Mouse (Mus musculus) bone marrow macrophage, adult 2 months (primary cell): Measurements from ENCODE around the gene Dbil5. TPM values are rescaled to one million over a fixed set of nuclear protein-coding genes. Genes with fewer than 3 reads are reported as not detected.

Source experiments
- H3K27ac ChIP-seq: 2 replicates; pipeline ENCODE4 v1.5.1; 2012; ENCODE audit warnings: low read depth, low read length; ENCODE audit not compliant: insufficient read depth
- H3K4me1 ChIP-seq: 2 replicates; pipeline ENCODE4 v1.6.1; 2012; ENCODE audit warnings: low read length; ENCODE audit not compliant: control insufficient read depth, insufficient read depth
- H3K4me3 ChIP-seq: 2 replicates; pipeline ENCODE4 v1.5.1; 2012; ENCODE audit warnings: mild to moderate bottlenecking, low read length, moderate library complexity; ENCODE audit not compliant: insufficient read depth
- CTCF ChIP-seq: IDR thresholded peaks from 2 replicates; pipeline ENCODE4 v1.5.1; 2012; ENCODE audit warnings: low read depth, mild to moderate bottlenecking, low read length, moderate library complexity
- POLR2A ChIP-seq: IDR thresholded peaks from 2 replicates; pipeline ENCODE4 v1.6.1; 2012; ENCODE audit warnings: mild to moderate bottlenecking, low read depth, low read length, borderline replicate concordance
- polyA plus RNA-seq: library from polyadenylated mRNA; stranded (reverse); fragments of >200 nt; gene quantifications from 2 replicates; pipeline ENCODE4 v1.2.4, GENCODE M21; 2012; ENCODE audit not compliant: missing spikeins, insufficient read depth, insufficient read length

Dbil5 gene
- polyA plus RNA-seq, 1 experiment, result not detected

- no peak for TF ChIP-seq POLR2A
- TF ChIP-seq CTCF, result peak; percentile 77
- Histone ChIP-seq H3K4me3 (no peak overlapping the region), H3K27ac (no peak overlapping the region), H3K4me1 (no peaks in the 10 kb centered on the region)
These were observed 35.9 kb downstream of the Dbil5 start for GRCm38 (mm10) chr11:76253145-76253917.

- TF ChIP-seq POLR2A (no peak), CTCF (no peak)
- Histone ChIP-seq H3K4me1 (no peaks in the 10 kb centered on the region), H3K27ac (no peak overlapping the region), H3K4me3 (no peak overlapping the region)
These were observed 36.5 kb downstream of the Dbil5 start for GRCm38 (mm10) chr11:76253918-76254264.

- no peak overlapping the region for H3K27ac ChIP-seq
- no peaks in the 10 kb centered on the region for H3K4me1 ChIP-seq
- H3K4me3 ChIP-seq, result no peak overlapping the region
- no peak for TF ChIP-seq CTCF
- no peak for TF ChIP-seq POLR2A
These were observed 38.1 kb downstream of the Dbil5 start for GRCm38 (mm10) chr11:76255431-76256001.

- no peak overlapping the region for H3K4me3 ChIP-seq
- H3K4me1 ChIP-seq, result no peaks in the 10 kb centered on the region
- no peak overlapping the region for H3K27ac ChIP-seq
- no peak for TF ChIP-seq CTCF
These were observed 38.7 kb downstream of the Dbil5 start for GRCm38 (mm10) chr11:76256129-76256528.

GRCm38 (mm10) chr11:76257386-76257785 lies 40.0 kb downstream of the Dbil5 start:
- TF ChIP-seq POLR2A, result no peak
- no peak for TF ChIP-seq CTCF
- H3K4me3 ChIP-seq, result no peak overlapping the region

GRCm38 (mm10) chr11:76258511-76258910 lies 41.1 kb downstream of the Dbil5 start:
- Histone ChIP-seq H3K4me3 (no peak overlapping the region), H3K4me1 (no peaks in the 10 kb centered on the region; the same call in 1 of the 2 replicates), H3K27ac (no peak overlapping the region)
- TF ChIP-seq POLR2A (no peak), CTCF (no peak)

More at GRCm38 (mm10) chr11:76257386-76257785, 40.0 kb downstream of the Dbil5 start:
- H3K27ac ChIP-seq, result no peak overlapping the region
- H3K4me1 ChIP-seq, result no peaks in the 10 kb centered on the region; the same call in 1 of the 2 replicates

- TF ChIP-seq CTCF (no peak), POLR2A (no peak)
- Histone ChIP-seq H3K27ac (no peak overlapping the region), H3K4me3 (no peak overlapping the region), H3K4me1 (no peaks in the 10 kb centered on the region; the same call in 1 of the 2 replicates)
These were observed 43.0 kb downstream of the Dbil5 start for GRCm38 (mm10) chr11:76260208-76261050.

- Histone ChIP-seq H3K4me3 (no peak overlapping the region), H3K27ac (no peak overlapping the region), H3K4me1 (no peaks in the 10 kb centered on the region; the same call in 1 of the 2 replicates)
- no peak for TF ChIP-seq CTCF
- TF ChIP-seq POLR2A, result no peak
These were observed 43.8 kb downstream of the Dbil5 start for GRCm38 (mm10) chr11:76261224-76261623.

GRCm38 (mm10) chr11:76262611-76263351 lies 45.4 kb downstream of the Dbil5 start:
- Histone ChIP-seq H3K4me1 (no peaks in the 10 kb centered on the region; the same call in 1 of the 2 replicates), H3K27ac (no peak overlapping the region), H3K4me3 (no peak overlapping the region)
- TF ChIP-seq CTCF (no peak), POLR2A (no peak)
